Mouse (Mus musculus): Measurements from ENCODE around the gene Cabp5. TPM values are rescaled to one million over a fixed set of nuclear protein-coding genes. Genes with fewer than 3 reads are reported as not detected.

Cabp5 gene
- total RNA-seq (2023): not detected

GRCm38 (mm10) chr7:13397832-13398231 is at the start of gene Cabp5:
Cabp5 (plus strand) TSS chr7:13398132.

GRCm38 (mm10) chr7:13450541-13450940 is 52.6 kb downstream of the Cabp5 start, which contains the start of gene Bsph1:
Bsph1 (plus strand) TSS chr7:13450841.

Other genes starting within 250 kb of the Cabp5 start
- under 1 TPM; 0.26 to 0.30 TPM for gene Vmn1r88, start 238.6 kb upstream of the Cabp5 start, total RNA-seq (2023)
- gene Vmn1r89, start 185.1 kb upstream of the Cabp5 start, total RNA-seq (2023): not detected
- gene Lig1, start 120.8 kb upstream of the Cabp5 start, total RNA-seq (2023): 10 to 100 TPM; 18.0 to 23.3 TPM
- gene Zswim9, start 119.4 kb upstream of the Cabp5 start, total RNA-seq (2023): 1 to 10 TPM; 6.4 to 8.2 TPM
- gene Pla2g4c, start 73.5 kb upstream of the Cabp5 start, total RNA-seq (2023): 1 to 10 TPM; 1.0 to 1.2 TPM
- gene Bsph1, start 52.7 kb downstream of the Cabp5 start, total RNA-seq (2023): not detected
- not detected for gene Bsph2, start 172.9 kb downstream of the Cabp5 start, total RNA-seq (2023)
- not detected for gene Sult2a5, start 225.8 kb downstream of the Cabp5 start, total RNA-seq (2023)